Comparison of ENCODE assay signal across 8 mouse cellular contexts in genomic region chr10:67185491-67186081, GRCm38 (mm10).
DNase-seq lines count a peak whose midpoint lies in the region; ATAC-seq lines count a peak whose summit lies in the region.

No protein-coding gene starts in this region.

- under 1% methylated on average over 23 of the region's 23 CpGs for WGBS in hindbrain, embryonic 15.5 days

- H3K4me3 ChIP-seq in hindbrain, embryonic 15.5 days = peak overlapping the region; percentile 49

- H3K36me3 ChIP-seq in hindbrain, embryonic 15.5 days = no peaks in the 10 kb centered on the region

- peak overlapping the region; percentile 65 for H3K4me2 ChIP-seq in hindbrain, embryonic 15.5 days

- DNase-seq in R1 (ENCODE audit: low read depth, low spot score) = peak; percentile 76
- DNase-seq in cerebellum, postnatal 36 days = peak; percentile 67 to 81
- DNase-seq in frontal cortex, postnatal 36 days (ENCODE audit: low spot score in 2 of 2) = peak; percentile 77 to 84
- peak; percentile 72 for DNase-seq in left cerebral cortex, adult 11 months (ENCODE audit: low spot score)
- peak; percentile 76 for DNase-seq in lung, postnatal 4 days
- DNase-seq in retina, postnatal 7 days (ENCODE audit: low read depth, low spot score) = peak; percentile 64
- DNase-seq in urinary bladder, postnatal 14 days (ENCODE audit: low spot score) = peak; percentile 67

- peaks cover 41% of the 10 kb centered on the region for H3K4me1 ChIP-seq in hindbrain, embryonic 15.5 days (replicated peaks)

- H3K9me3 ChIP-seq in hindbrain, embryonic 15.5 days = no peaks in the 10 kb centered on the region

- peak overlapping the region; percentile 64 for H3K9ac ChIP-seq in hindbrain, embryonic 15.5 days

- ATAC-seq in hindbrain, embryonic 15.5 days (ENCODE audit: low FRiP score, low read depth) = peak; percentile 91

- H3K27me3 ChIP-seq in hindbrain, embryonic 15.5 days = no peaks in the 10 kb centered on the region

- H3K27ac ChIP-seq in hindbrain, embryonic 15.5 days (replicated peaks) = peak overlapping the region; percentile 95

Comparison
In these comparisons a context has a peak if more than half of its experiments do, and no peak if none do; other contexts are left out.
1. Peak in every context shown above with its lines: DNase-seq, ATAC-seq, H3K4me3 ChIP-seq and H3K27ac ChIP-seq.